Mouse (Mus musculus): ENCODE data around the gene Kcnn1. TPM values are rescaled to one million over a fixed set of nuclear protein-coding genes. Genes with fewer than 3 reads are reported as not detected.

Gene Kcnn1
- polyA plus RNA-seq, 1 experiment from 2014 or later: 4.3 TPM

DNA sequence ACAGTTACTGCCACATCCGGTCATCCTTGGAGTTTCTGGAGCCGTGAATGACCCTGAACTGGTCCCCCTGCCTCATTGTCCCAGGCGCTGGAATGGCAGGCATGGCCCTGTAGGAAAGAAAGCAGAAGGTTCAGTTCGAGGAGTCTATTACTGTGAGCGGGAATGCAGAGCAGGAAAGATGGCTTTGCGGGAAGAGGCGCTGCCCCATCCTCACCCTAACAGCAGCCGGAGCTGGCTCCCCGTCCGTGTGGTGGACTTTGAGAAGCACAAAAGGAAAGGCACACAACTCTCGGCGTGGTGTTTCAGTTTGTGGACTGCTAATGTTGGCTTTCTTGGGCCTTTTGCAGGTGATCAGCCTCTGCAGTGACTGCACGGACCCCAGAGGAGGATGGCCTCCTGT, 11.4 kb upstream of the Kcnn1 start:
- no peak for ATAC-seq (ENCODE audit: low FRiP score, low read depth)
- Histone ChIP-seq H3K4me3 (no peak overlapping the region), H3K9ac (peak overlapping the region; percentile 5; the same call in 1 of the 2 replicates), H3K4me2 (replicated peaks) (no peak overlapping the region), H3K9me3 (no peaks in the 10 kb centered on the region), H3K36me3 (no peaks in the 10 kb centered on the region), H3K27me3 (no peaks in the 10 kb centered on the region; the same call in 1 of the 2 replicates), H3K27ac (no peak overlapping the region), H3K4me1 (peaks cover 11% of the 10 kb centered on the region)
- WGBS: 90% methylated on average over 13 of the region's 13 CpGs

DNA sequence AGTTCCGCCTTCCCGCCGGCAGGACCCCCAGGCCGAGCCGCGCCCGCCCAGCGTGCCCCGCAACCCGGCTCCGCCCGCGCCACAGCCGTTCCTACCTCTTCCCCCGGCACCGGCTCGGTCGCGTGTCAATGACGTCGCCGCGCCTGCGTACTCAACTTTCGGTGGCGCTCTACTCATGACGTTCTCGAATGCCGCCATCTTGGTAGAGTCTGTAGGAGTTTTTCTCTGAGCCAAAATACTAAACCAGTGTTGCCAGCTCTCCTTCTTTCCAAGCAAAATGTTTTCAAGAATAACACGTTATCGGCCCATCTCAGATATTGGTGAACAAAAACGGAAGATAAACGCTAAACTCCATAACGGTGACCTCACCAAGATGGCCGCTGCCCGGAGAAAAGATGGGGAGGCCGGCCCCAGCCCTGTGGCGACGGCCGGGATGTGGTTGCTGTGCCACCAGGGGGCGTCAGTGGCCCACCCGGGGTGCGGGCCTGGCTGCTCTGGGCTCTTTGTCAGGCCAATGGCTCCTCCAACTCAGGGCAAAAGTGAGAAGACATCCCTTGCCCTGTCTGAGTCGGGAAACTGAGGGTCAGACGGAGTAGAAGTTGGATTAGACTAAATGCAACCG, 10.4 kb upstream of the Kcnn1 start, which contains the start of gene Ccdc124:
Gene Ccdc124, minus strand, starts transcription at position 572 of the 622 bp plus-strand sequence.
- Histone ChIP-seq H3K4me2 (replicated peaks) (peak within 1 kb of the TSS; percentile 94), H3K27me3 (no peaks in the 10 kb centered on the region; the same call in 1 of the 2 replicates), H3K4me1 (peaks cover 21% of the 10 kb centered on the region), H3K36me3 (0 out of 2 replicates have a peak, but pooled peaks cover 3% of the 10 kb centered on the region), H3K4me3 (peak within 1 kb of the TSS; percentile 84), H3K9me3 (no peaks in the 10 kb centered on the region), H3K9ac (peak within 1 kb of the TSS; percentile 84), H3K27ac (peak within 1 kb of the TSS; percentile 87)
- ATAC-seq (ENCODE audit: low FRiP score, low read depth): peak; percentile 90
- under 1% methylated on average over 46 of the region's 46 CpGs for WGBS

DNA sequence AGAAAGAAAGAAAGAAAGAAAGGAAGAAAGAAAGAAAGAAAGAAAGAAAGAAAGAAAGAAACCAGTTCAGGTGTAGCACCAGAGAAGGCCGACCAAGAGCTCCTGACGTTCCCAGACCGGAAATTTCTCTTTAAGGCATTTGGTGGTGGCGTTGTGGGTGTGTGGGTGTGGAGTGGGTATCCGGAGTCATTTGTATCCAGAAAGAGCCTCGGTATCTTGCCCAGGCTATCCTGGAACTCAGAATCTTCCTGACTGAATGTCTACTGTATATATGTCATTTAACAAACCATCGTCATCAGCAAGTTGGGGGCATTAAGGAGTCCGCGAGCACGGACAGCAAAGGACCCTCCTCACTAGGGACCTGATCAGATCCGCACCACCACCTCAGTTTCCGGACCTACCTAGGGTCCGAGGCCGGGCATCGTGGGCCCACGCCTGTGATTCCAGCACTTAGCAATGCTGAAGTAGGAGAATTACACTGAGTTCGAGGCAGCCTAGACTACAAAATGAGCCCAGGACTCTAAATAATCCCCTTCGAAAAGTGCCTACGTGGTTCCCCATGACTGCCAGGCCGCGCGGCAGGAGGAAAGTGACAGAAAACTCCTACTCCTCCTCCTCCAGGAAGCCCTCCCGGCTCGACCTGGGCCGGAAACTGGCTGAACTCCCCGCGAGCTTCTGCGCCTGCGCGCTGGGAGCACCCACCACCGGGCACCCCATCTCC, 9.7 kb upstream of the Kcnn1 start:
- WGBS: 5% methylated on average over 31 of the region's 31 CpGs
- H3K4me3 ChIP-seq: peak overlapping the region; percentile 84
- no peaks in the 10 kb centered on the region for H3K9me3 ChIP-seq
- H3K9ac ChIP-seq: peak overlapping the region; percentile 84
- peaks cover 10% of the 10 kb centered on the region for H3K36me3 ChIP-seq
- H3K4me2 ChIP-seq (replicated peaks): peak overlapping the region; percentile 94
- H3K27ac ChIP-seq: peak overlapping the region; percentile 87; the same call in 1 of the 2 replicates
- no peak for ATAC-seq (ENCODE audit: low FRiP score, low read depth)
- peaks cover 27% of the 10 kb centered on the region for H3K4me1 ChIP-seq
- no peaks in the 10 kb centered on the region; the same call in 1 of the 2 replicates for H3K27me3 ChIP-seq

DNA sequence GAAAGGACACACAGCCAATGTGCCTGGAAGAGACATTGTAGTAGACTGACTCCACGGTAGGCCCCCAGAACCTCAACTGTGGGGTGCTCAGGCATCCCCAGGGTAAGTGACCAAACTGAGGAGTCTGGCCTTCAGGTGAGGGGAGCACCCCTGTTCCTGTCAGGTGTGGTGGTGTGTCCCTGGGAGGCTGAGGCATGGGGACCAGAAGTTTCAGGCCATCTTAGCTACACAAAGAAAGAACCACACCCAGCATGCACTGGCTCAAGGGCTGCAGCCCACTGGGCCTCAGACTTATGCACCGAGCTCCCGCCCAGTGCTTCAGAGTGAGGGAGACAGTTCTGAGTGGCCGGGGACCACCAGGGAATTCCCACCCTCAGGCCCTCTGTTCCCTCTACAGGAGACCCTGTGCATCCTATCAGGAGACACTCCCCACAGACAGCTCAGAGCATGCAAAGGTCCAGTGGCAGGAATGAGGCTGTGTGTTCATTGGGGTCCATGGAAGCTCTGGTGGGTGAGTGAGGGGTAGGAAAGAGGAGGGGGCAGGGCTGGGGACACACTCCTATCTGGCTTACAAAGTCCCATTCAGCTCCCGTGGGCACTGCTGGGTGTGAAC, 8.2 kb upstream of the Kcnn1 start:
- no peak for ATAC-seq (ENCODE audit: low FRiP score, low read depth)
- Histone ChIP-seq H3K4me2 (replicated peaks) (no peak overlapping the region; the same call in 1 of the 2 replicates), H3K27ac (no peak overlapping the region), H3K27me3 (no peaks in the 10 kb centered on the region; the same call in 1 of the 2 replicates), H3K9me3 (no peaks in the 10 kb centered on the region), H3K9ac (0 out of 2 replicates have a peak overlapping the region, but pooled peaks have one; percentile 19), H3K4me3 (no peak overlapping the region), H3K4me1 (peaks cover 29% of the 10 kb centered on the region), H3K36me3 (peaks cover 12% of the 10 kb centered on the region)
- WGBS: 95% methylated on average over 5 of the region's 5 CpGs

DNA sequence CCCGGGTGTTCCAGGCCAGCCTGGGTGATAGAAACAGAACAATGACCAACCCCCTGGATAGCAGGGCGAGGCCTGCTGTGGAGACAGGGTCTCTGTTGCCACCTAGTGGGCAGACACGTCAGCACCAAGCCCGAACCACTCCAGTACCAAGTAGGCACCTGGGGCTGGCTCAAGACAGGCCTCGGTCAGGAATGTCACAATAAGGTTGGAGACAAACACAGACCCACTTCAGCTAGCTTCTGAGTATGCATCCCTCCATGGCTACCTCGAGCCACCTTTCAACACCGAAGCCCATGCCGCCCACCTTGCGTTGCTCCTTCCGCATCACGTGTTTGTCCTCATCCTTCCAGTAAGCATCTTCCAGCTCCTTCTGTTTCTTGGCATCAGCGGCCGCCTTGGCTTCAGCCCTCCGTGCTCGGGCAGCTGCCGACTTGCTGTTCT, 6.6 kb upstream of the Kcnn1 start:
- 46% methylated on average over 16 of the region's 16 CpGs for WGBS
- Histone ChIP-seq H3K9me3 (no peaks in the 10 kb centered on the region), H3K27me3 (no peaks in the 10 kb centered on the region), H3K27ac (no peak overlapping the region), H3K4me2 (replicated peaks) (peak overlapping the region; percentile 62), H3K4me1 (peaks cover 38% of the 10 kb centered on the region), H3K36me3 (peaks cover 12% of the 10 kb centered on the region), H3K4me3 (no peak overlapping the region), H3K9ac (0 out of 2 replicates have a peak overlapping the region, but pooled peaks have one; percentile 19)
- no peak for ATAC-seq (ENCODE audit: low FRiP score, low read depth)

DNA sequence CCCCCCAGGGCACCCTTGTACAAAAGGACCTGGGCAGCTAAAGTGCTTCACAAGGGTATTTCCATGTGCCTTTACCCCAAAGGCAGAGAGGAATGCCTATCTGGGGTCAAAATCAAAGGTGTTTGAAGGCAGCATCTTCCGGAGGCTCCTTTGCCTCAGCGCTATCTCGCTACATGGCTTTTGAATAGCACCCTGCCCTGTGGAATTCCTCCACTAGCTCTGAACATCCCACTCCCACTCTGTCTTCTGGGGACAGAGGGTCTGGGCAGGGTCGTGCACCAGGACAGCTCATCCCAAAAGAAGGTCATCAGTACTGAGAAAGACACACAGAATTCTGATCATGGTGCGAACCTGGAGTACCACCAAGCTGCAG, 6.1 kb upstream of the Kcnn1 start:
- no peak for ATAC-seq (ENCODE audit: low FRiP score, low read depth)
- Histone ChIP-seq H3K9ac (peak overlapping the region; percentile 62; the same call in 1 of the 2 replicates), H3K9me3 (no peaks in the 10 kb centered on the region), H3K36me3 (peaks cover 12% of the 10 kb centered on the region), H3K4me2 (replicated peaks) (peak overlapping the region; percentile 62), H3K4me1 (peaks cover 43% of the 10 kb centered on the region), H3K27me3 (0 out of 2 replicates have a peak, but pooled peaks cover 2% of the 10 kb centered on the region), H3K4me3 (peak overlapping the region; percentile 32; the same call in 1 of the 2 replicates), H3K27ac (peak overlapping the region; percentile 33; the same call in 1 of the 2 replicates)
- WGBS: 48% methylated on average over 5 of the region's 5 CpGs

DNA sequence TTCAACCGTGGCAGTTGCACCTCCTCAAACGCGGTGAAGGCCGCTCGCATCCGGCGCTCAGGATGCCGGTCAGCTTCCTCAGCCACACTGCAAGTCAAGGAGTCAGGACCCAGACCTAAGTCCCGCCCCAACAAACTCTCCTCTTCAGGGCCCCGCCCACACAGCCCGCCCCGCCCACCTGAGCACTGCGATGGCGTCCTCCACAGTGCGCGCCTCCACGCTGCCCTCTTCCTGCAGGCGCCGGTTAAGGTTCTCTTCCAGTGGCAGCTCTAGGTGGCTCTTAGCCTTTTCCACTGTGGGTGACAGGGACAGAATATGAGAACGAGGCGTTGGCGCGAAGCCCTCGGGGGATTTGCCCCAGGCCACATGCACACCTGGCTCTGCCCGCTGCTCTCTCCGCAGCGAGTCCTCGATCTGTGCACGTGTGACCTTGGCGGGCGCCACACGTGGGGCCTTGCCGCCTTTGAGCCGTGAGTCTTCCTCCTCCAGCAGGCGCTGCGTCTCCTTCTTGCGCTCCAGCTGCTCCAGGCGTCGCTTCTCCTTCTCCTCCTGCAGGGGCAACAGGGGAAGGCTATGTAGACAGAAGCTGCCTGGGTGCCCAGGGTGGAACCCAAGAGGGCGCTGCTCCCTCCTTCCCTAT, 5.6 kb upstream of the Kcnn1 start:
- peak overlapping the region; percentile 44; the same call in 1 of the 2 replicates for H3K27ac ChIP-seq

DNA sequence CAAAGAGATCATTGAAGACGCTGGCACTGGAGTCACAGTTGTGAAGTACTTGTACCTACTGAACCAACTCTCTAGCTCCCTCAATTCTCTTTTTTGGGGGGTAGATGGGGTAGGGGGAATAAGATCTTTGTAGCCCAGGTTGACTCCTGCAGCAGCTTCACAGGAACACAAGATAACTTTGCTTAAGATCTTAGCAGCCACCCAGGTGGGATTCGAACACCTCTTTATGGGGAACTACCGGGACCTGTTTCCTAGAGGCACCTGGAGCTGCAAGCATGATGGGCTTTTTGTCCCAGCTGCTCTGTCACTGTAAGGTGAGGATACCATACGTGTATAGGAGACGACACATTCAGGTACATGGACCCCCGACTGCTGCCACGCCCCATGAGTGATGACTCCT, 3.5 kb upstream of the Kcnn1 start:
- no peak overlapping the region for H3K27ac ChIP-seq
- peaks cover 26% of the 10 kb centered on the region for H3K27me3 ChIP-seq
- H3K4me1 ChIP-seq: peaks cover 52% of the 10 kb centered on the region
- WGBS: 84% methylated on average over 7 of the region's 7 CpGs
- H3K9me3 ChIP-seq: no peaks in the 10 kb centered on the region
- ATAC-seq (ENCODE audit: low FRiP score, low read depth): no peak
- H3K4me3 ChIP-seq: no peak overlapping the region
- peak overlapping the region; percentile 96; the same call in 1 of the 2 replicates for H3K4me2 ChIP-seq (replicated peaks)
- H3K9ac ChIP-seq: no peak overlapping the region; the same call in 1 of the 2 replicates
- H3K36me3 ChIP-seq: peaks cover 12% of the 10 kb centered on the region

More for the DNA sequence above, 5.6 kb upstream of the Kcnn1 start:
- H3K9me3 ChIP-seq: no peaks in the 10 kb centered on the region
- H3K27me3 ChIP-seq: peaks cover 5% of the 10 kb centered on the region; the same call in 1 of the 2 replicates
- ATAC-seq (ENCODE audit: low FRiP score, low read depth): no peak
- H3K4me3 ChIP-seq: peak overlapping the region; percentile 32
- peak overlapping the region; percentile 62 for H3K4me2 ChIP-seq (replicated peaks)
- H3K9ac ChIP-seq: peak overlapping the region; percentile 62
- 13% methylated on average over 40 of the region's 40 CpGs for WGBS
- peaks cover 12% of the 10 kb centered on the region for H3K36me3 ChIP-seq
- H3K4me1 ChIP-seq: peaks cover 47% of the 10 kb centered on the region

DNA sequence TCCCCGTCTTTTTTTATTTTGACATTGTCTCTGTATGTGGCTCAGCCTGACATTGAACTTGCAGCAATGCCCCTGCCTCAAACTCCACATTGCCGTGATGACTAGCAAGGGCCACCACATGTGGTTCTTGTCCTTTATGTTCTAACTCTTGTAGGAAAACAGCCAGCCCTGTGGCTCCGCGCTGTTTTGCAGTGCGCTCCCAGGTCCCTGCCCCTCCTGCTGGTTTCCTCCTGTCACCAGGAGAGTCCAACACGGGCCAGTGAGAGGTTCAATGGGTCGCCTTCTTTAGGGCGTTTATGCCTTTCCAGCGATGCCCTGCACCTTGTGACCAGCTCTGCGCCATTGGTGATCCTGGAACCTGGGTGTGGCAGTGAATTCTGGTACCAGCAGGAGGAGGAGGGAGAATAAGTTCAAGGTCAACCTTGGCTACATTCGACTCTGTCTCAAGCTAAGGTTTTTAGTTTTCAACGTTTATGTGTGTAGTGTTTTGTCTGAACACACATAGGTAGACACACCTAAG, 3.0 kb upstream of the Kcnn1 start:
- peak overlapping the region; percentile 59 for H3K9ac ChIP-seq

DNA sequence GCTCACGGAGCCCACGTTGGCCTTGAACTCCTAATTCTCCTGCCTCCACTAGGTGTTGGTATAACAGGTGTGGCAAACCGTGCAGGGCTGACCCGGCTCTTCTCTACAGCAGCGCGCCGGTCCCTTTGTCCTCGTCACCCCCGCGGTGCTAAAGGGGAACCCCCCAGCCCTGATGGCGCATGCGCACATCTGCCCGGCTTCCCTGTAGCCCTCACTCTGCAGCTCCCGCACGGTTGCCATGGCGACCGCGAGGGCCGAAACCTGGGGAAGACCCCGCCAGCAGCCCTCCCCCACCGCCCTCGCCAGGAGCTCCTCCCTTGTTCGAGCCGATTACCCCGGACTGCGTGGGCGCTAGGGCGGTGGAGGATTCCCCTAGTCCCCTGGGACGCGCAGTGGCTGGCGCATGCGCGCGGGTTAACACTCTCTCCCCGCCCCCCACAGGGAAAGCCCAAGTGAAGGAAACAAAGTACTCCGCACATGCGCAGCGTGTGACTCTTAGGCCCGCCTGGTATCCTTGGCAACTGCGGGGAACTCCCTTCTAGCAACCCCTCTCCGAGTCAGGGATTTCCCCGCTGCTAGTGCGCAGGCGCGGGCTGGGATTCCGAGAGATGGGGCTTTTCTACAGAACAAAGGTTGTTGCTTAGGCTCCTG, 2.4 kb upstream of the Kcnn1 start:
- Histone ChIP-seq H3K27me3 (peaks cover 31% of the 10 kb centered on the region), H3K4me3 (peak overlapping the region; percentile 51), H3K9me3 (no peaks in the 10 kb centered on the region), H3K9ac (peak overlapping the region; percentile 70), H3K27ac (peak overlapping the region; percentile 84), H3K4me1 (peaks cover 51% of the 10 kb centered on the region), H3K4me2 (replicated peaks) (peak overlapping the region; percentile 96), H3K36me3 (peaks cover 12% of the 10 kb centered on the region)
- under 1% methylated on average over 46 of the region's 46 CpGs for WGBS
- peak; percentile 92 for ATAC-seq (ENCODE audit: low FRiP score, low read depth)

More for the DNA sequence above, 3.0 kb upstream of the Kcnn1 start:
- H3K4me3 ChIP-seq: peak overlapping the region; percentile 51
- peak; percentile 13; the same call in 1 of the 2 replicates for ATAC-seq (ENCODE audit: low FRiP score, low read depth)
- H3K27ac ChIP-seq: peak overlapping the region; percentile 84
- H3K9me3 ChIP-seq: no peaks in the 10 kb centered on the region
- H3K4me1 ChIP-seq: peaks cover 51% of the 10 kb centered on the region
- 7% methylated on average over 12 of the region's 12 CpGs for WGBS
- H3K36me3 ChIP-seq: peaks cover 12% of the 10 kb centered on the region
- peak overlapping the region; percentile 96 for H3K4me2 ChIP-seq (replicated peaks)
- H3K27me3 ChIP-seq: peaks cover 31% of the 10 kb centered on the region

Data from limb, embryonic 13.5 days (tissue).